Mouse (Mus musculus): ENCODE results near the gene Nsf. TPM values are rescaled to one million over a fixed set of nuclear protein-coding genes. Genes with fewer than 3 reads are reported as not detected.

Gene Nsf
- polyA plus RNA-seq, 1 experiment from 2014 or later: 143 TPM

DNA sequence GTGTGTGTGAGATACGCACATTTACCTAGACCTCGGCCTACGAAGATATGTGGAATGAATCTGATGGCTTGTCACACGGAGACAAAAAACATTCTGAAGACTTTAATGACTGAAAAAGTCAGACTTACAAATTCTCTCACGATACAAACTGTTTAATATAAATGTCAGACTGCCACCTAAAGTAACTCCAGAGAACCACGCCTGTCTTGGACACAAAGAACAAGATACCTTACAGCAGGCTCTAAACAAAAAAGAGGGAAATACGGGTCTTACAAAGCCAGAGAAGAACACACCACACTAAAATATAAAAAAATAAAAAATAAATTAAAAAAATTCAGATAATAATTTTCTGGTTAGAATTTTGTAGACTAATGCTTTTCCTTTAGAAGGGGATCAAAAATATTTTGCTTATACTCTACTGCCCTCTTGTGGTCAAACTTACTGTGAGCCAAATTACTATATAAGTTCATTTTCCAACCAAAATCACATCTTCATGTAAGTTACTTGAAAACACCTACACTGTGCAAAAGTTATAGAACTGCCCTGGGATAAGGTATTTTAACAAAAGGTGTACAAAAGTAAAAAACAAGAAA, 42.8 kb downstream of the Nsf start:
- Histone ChIP-seq H3K9ac (replicated peaks; ENCODE audit: low read length) (no peak overlapping the region), H3K9me3 (ENCODE audit: control insufficient read depth, low read length) (no peaks in the 10 kb centered on the region), H3K27ac (replicated peaks; ENCODE audit: low read depth, low read length) (no peak overlapping the region), H3K4me3 (replicated peaks; ENCODE audit: low read depth, low read length) (no peak overlapping the region), H3K4me2 (ENCODE audit: low read length) (no peak overlapping the region), H3K4me1 (ENCODE audit: control insufficient read depth, insufficient read depth, low read length) (0 out of 2 replicates have a peak, but pooled peaks cover 1% of the 10 kb centered on the region), H3K36me3 (ENCODE audit: control insufficient read depth, insufficient read depth, low read length) (peaks cover 60% of the 10 kb centered on the region), H3K27me3 (ENCODE audit: control insufficient read depth, insufficient read depth, low read length) (no peaks in the 10 kb centered on the region)
- 38% methylated on average over 7 of the region's 7 CpGs for WGBS
- DNase-seq (peak; percentile 93), ATAC-seq (ENCODE audit: low FRiP score, low TSS enrichment) (no peak)

DNA sequence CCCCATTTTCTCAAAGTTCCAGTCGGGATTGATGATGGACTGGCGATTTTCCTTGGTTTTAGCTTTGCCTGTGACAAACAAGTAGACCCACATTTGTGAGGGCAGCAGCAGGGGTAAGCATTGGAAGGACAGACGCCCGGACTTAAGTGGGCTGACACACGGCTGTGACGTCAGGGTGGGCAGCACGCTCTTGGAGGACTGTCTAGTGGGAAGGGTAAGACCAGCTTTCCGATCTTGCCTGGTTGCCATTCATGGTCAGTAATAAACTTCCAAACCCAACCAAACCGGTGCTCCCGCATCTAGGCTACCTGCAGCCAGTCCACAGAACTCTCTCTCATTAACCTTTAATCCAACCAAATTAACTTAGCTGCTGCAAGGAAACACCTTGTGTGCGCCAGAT, 43.3 kb downstream of the Nsf start:
- Histone ChIP-seq H3K27ac (replicated peaks; ENCODE audit: low read depth, low read length) (no peak overlapping the region), H3K9ac (replicated peaks; ENCODE audit: low read length) (no peak overlapping the region), H3K36me3 (ENCODE audit: control insufficient read depth, insufficient read depth, low read length) (peaks cover 55% of the 10 kb centered on the region), H3K27me3 (ENCODE audit: control insufficient read depth, insufficient read depth, low read length) (no peaks in the 10 kb centered on the region), H3K4me3 (replicated peaks; ENCODE audit: low read depth, low read length) (no peak overlapping the region), H3K4me1 (ENCODE audit: control insufficient read depth, insufficient read depth, low read length) (0 out of 2 replicates have a peak, but pooled peaks cover 3% of the 10 kb centered on the region), H3K4me2 (ENCODE audit: low read length) (no peak overlapping the region), H3K9me3 (ENCODE audit: control insufficient read depth, low read length) (no peaks in the 10 kb centered on the region)
- WGBS: 86% methylated on average over 11 of the region's 11 CpGs
- ATAC-seq (ENCODE audit: low FRiP score, low TSS enrichment) (no peak), DNase-seq (no peak)

DNA sequence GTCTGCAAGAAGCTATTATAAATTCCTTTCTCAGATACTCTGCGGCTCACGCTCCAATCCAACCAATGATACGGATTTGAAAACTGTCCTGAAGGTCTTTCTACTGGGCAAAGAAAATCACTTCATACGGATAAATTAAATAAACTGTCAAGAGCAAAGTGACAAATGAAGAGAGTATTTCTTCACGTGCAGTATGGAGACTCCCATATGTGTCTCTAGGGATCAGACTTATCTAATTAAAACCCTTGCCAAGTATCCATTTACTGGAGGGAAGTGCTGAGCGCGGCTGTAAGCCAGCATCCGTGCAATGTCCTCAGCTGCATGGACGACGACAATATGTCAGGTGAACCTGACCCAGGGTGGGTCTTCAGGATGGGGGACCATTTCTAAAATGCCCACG, 44.0 kb downstream of the Nsf start:
- DNase-seq (no peak), ATAC-seq (ENCODE audit: low FRiP score, low TSS enrichment) (no peak)
- no peak overlapping the region for H3K4me3 ChIP-seq (replicated peaks; ENCODE audit: low read depth, low read length)
- H3K9me3 ChIP-seq (ENCODE audit: control insufficient read depth, low read length): no peaks in the 10 kb centered on the region
- 80% methylated on average over 11 of the region's 11 CpGs for WGBS
- no peaks in the 10 kb centered on the region for H3K27me3 ChIP-seq (ENCODE audit: control insufficient read depth, insufficient read depth, low read length)
- 0 out of 2 replicates have a peak, but pooled peaks cover 3% of the 10 kb centered on the region for H3K4me1 ChIP-seq (ENCODE audit: control insufficient read depth, insufficient read depth, low read length)
- H3K27ac ChIP-seq (replicated peaks; ENCODE audit: low read depth, low read length): no peak overlapping the region
- no peak overlapping the region for H3K9ac ChIP-seq (replicated peaks; ENCODE audit: low read length)
- no peak overlapping the region for H3K4me2 ChIP-seq (ENCODE audit: low read length)
- peaks cover 50% of the 10 kb centered on the region for H3K36me3 ChIP-seq (ENCODE audit: control insufficient read depth, insufficient read depth, low read length)

DNA sequence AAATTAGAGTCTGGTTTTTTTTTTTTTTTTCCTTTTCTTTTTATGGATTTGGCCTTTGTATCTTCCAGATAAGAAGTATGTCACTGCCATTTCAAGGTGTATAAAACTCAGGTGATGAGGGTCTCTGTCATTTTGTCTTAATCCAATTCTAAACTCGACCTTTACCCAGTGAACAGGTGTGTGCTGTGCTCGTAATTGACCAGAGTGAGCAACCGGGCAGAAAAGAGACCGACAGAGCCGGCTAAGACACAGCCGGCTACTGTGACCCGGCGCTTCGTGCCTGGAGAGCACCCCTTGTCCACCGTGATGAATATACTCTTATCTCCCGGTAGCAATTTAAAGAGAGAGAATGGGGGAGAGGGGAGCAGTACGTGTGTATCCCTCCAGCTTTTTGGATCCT, 44.5 kb downstream of the Nsf start:
- H3K36me3 ChIP-seq (ENCODE audit: control insufficient read depth, insufficient read depth, low read length): peaks cover 46% of the 10 kb centered on the region
- H3K27me3 ChIP-seq (ENCODE audit: control insufficient read depth, insufficient read depth, low read length): no peaks in the 10 kb centered on the region
- WGBS: 80% methylated on average over 12 of the region's 12 CpGs
- H3K27ac ChIP-seq (replicated peaks; ENCODE audit: low read depth, low read length): no peak overlapping the region
- no peak overlapping the region for H3K4me3 ChIP-seq (replicated peaks; ENCODE audit: low read depth, low read length)
- H3K9me3 ChIP-seq (ENCODE audit: control insufficient read depth, low read length): no peaks in the 10 kb centered on the region
- ATAC-seq (ENCODE audit: low FRiP score, low TSS enrichment) (no peak), DNase-seq (no peak)
- H3K9ac ChIP-seq (replicated peaks; ENCODE audit: low read length): no peak overlapping the region
- H3K4me2 ChIP-seq (ENCODE audit: low read length): no peak overlapping the region
- 0 out of 2 replicates have a peak, but pooled peaks cover 3% of the 10 kb centered on the region for H3K4me1 ChIP-seq (ENCODE audit: control insufficient read depth, insufficient read depth, low read length)

DNA sequence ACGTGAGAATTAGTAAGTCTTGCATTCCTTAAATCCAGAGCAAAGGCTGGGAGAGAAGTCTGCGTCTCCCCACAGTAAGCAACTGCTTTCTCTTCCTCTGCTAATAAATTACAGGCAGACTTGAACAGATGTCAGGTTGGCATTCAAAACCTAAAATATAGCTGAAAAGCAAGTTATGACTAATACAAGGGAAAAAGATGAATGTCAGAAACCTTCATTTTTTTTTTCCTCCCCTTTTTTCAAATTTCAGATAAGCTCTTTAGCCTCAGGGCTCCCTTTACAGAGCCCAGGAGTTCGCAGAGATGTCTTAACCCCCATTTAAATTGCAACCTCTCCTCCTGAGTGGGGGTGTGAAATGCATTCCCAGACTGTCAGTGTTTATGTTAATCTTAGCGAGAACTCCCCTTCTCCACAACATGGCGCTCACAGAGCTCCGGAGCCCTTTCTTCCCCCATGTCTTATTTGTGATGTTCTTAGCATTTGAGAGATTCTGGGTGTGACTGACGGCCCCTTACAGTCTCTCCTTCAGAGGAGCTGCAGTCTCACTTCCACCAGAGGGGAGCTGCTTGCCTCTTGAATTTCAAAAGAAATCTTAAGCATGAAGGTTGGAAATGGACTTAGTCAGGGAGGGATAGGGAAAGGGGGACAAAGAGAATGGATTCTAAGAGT, 47.7 kb downstream of the Nsf start:
- peak overlapping the region; percentile 60 for H3K27ac ChIP-seq (replicated peaks; ENCODE audit: low read depth, low read length)
- no peak overlapping the region for H3K4me2 ChIP-seq (ENCODE audit: low read length)
- no peak overlapping the region; the same call in 1 of the 2 replicates for H3K9ac ChIP-seq (replicated peaks; ENCODE audit: low read length)
- DNase-seq: peak; percentile 44
- peaks cover 22% of the 10 kb centered on the region for H3K36me3 ChIP-seq (ENCODE audit: control insufficient read depth, insufficient read depth, low read length)
- WGBS: 20% methylated on average over 7 of the region's 7 CpGs
- H3K27me3 ChIP-seq (ENCODE audit: control insufficient read depth, insufficient read depth, low read length): no peaks in the 10 kb centered on the region
- ATAC-seq (ENCODE audit: low FRiP score, low TSS enrichment): no peak
- H3K4me1 ChIP-seq (ENCODE audit: control insufficient read depth, insufficient read depth, low read length): 0 out of 2 replicates have a peak, but pooled peaks cover 3% of the 10 kb centered on the region
- H3K9me3 ChIP-seq (ENCODE audit: control insufficient read depth, low read length): no peaks in the 10 kb centered on the region
- no peak overlapping the region for H3K4me3 ChIP-seq (replicated peaks; ENCODE audit: low read depth, low read length)

DNA sequence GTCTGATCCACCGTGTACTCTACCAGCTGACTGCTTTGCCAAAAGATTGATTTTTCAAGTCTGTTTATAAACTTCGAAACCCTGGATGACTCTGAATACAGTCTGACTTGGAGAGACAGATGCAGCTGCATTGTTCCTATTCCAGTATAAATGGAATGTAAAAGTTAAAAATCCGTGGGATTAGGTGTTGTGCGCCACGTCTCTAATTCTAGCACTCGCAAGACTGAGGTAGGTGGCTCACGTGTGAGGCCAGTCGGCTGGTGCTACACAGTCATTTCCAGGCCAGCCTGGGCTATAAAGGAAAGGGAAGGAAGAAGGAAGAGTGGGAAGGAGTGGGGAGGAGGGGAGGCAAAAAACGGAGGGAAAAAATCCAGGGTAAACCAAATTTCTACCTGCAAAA, 48.4 kb downstream of the Nsf start:
- WGBS: 75% methylated on average over 9 of the region's 9 CpGs
- Histone ChIP-seq H3K36me3 (ENCODE audit: control insufficient read depth, insufficient read depth, low read length) (peaks cover 23% of the 10 kb centered on the region), H3K9me3 (ENCODE audit: control insufficient read depth, low read length) (no peaks in the 10 kb centered on the region)

DNA sequence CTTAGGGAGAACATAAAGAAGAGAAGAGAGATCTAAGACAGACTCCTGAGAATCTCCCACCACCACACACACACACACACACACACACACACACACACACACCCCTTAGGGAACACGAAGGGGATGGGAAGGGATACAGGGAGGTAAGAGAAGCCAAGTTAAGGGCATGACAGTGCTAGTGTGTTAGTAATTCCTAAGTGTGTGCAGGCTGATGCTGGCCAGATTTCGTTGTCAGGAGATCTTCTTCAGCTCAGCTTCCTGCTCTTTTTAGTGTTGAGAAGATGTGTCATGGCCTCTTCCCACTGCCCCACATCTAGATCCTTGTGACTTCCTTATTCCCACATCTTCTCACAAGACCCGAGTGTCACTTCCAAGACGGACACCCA, 52.3 kb downstream of the Nsf start:
- Histone ChIP-seq H3K27me3 (ENCODE audit: control insufficient read depth, insufficient read depth, low read length) (no peaks in the 10 kb centered on the region), H3K4me1 (ENCODE audit: control insufficient read depth, insufficient read depth, low read length) (0 out of 2 replicates have a peak, but pooled peaks cover 3% of the 10 kb centered on the region), H3K9me3 (ENCODE audit: control insufficient read depth, low read length) (no peaks in the 10 kb centered on the region), H3K9ac (replicated peaks; ENCODE audit: low read length) (no peak overlapping the region), H3K27ac (replicated peaks; ENCODE audit: low read depth, low read length) (no peak overlapping the region), H3K4me3 (replicated peaks; ENCODE audit: low read depth, low read length) (no peak overlapping the region), H3K4me2 (ENCODE audit: low read length) (no peak overlapping the region), H3K36me3 (ENCODE audit: control insufficient read depth, insufficient read depth, low read length) (peaks cover 7% of the 10 kb centered on the region; the same call in 1 of the 2 replicates)
- ATAC-seq (ENCODE audit: low FRiP score, low TSS enrichment) (no peak), DNase-seq (no peak)
- WGBS: 93% methylated on average over 4 of the region's 4 CpGs

More for the DNA sequence above, 48.4 kb downstream of the Nsf start:
- ATAC-seq (ENCODE audit: low FRiP score, low TSS enrichment) (no peak), DNase-seq (no peak)
- H3K27me3 ChIP-seq (ENCODE audit: control insufficient read depth, insufficient read depth, low read length): no peaks in the 10 kb centered on the region
- H3K4me1 ChIP-seq (ENCODE audit: control insufficient read depth, insufficient read depth, low read length): 0 out of 2 replicates have a peak, but pooled peaks cover 3% of the 10 kb centered on the region
- H3K27ac ChIP-seq (replicated peaks; ENCODE audit: low read depth, low read length): peak overlapping the region; percentile 37; the same call in 1 of the 2 replicates
- H3K4me2 ChIP-seq (ENCODE audit: low read length): no peak overlapping the region
- H3K9ac ChIP-seq (replicated peaks; ENCODE audit: low read length): no peak overlapping the region; the same call in 1 of the 2 replicates
- no peak overlapping the region for H3K4me3 ChIP-seq (replicated peaks; ENCODE audit: low read depth, low read length)

DNA sequence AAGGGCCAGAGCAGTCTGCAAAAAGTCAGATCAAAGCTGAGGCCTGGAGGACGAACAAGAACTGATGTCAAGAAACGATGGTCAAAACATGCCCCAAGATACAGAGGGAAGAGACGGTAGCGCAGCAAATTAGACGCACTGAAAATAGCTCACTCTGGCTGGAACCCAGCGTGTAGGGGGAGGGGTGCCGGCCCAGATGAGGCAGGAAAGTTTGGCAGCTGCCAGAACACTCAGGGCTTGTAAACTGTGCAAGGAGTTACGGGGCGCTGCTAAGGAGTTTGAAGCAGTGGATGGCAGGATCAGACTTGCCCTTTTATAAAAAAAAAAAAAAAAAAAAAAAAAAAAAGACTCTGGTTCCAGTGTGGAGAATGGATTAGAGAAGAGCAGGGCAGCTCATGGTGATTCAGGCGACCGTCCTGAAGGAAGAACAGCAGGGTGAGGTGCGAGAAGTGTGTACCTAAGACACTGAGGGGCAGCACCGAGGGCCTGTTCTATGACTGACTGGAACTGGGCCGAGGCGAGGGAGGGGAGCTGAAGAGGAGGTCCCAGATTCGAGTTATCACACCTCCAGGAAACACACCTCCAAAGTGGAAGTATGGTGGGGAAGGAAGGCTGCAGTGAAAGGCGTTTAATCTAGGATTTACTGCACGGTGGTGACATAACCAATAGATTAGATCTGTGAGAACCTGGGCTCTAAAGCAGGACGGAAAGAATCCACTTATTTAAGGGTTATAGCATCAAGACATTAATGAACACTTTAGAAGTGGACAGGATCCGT, 52.9 kb downstream of the Nsf start:
- no peak for ATAC-seq (ENCODE audit: low FRiP score, low TSS enrichment)
- 42% methylated on average over 20 of the region's 20 CpGs for WGBS
- H3K4me1 ChIP-seq (ENCODE audit: control insufficient read depth, insufficient read depth, low read length): 0 out of 2 replicates have a peak, but pooled peaks cover under 1% of the 10 kb centered on the region

More for the DNA sequence above, 52.9 kb downstream of the Nsf start:
- no peak overlapping the region for H3K27ac ChIP-seq (replicated peaks; ENCODE audit: low read depth, low read length)
- H3K4me3 ChIP-seq (replicated peaks; ENCODE audit: low read depth, low read length): no peak overlapping the region
- H3K36me3 ChIP-seq (ENCODE audit: control insufficient read depth, insufficient read depth, low read length): peaks cover 7% of the 10 kb centered on the region; the same call in 1 of the 2 replicates
- DNase-seq: no peak
- H3K27me3 ChIP-seq (ENCODE audit: control insufficient read depth, insufficient read depth, low read length): no peaks in the 10 kb centered on the region
- no peak overlapping the region for H3K4me2 ChIP-seq (ENCODE audit: low read length)
- H3K9ac ChIP-seq (replicated peaks; ENCODE audit: low read length): no peak overlapping the region
- no peaks in the 10 kb centered on the region for H3K9me3 ChIP-seq (ENCODE audit: control insufficient read depth, low read length)
